Mouse (Mus musculus) spleen, postnatal 36 days (tissue): ENCODE data around the gene Btbd35f13.
"Not testable (repeated sequence)": the region's sequence is repeated elsewhere in the genome, so short reads cannot be mapped to it uniquely, and the experiment has no call there.

ENCODE experiments used
- DNase-seq, 2 experiments: peaks; one replicate each; pipeline ENCODE4 v3.0.0; 2022; ENCODE audit warnings: low spot score in 2 of 2, mixed read lengths in 1 of 2

The Btbd35f13 gene

DNA sequence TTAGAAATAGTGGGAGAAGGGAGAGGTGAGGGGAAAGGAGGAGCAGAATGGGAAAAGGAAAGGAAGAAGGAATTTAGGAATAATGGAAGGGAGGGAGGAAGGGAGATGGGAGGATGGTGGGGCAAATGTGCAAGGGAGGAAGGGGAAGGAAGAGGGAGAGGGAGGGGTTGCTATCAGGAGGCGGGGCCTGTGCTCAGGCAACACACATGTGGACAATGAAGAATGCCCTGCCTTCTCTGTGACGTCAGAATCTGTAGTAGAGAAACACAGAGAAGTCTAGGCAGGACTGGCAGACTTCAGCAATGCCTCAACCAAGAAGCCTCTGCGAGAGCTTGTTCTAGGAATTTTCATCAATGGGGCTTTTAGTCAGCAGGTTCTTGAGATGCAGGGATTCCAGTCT is at the start of gene Btbd35f13:
Gene Btbd35f13, plus strand, starts transcription at position 301 of the 400 bp plus-strand sequence.
- not testable (repeated sequence) for DNase-seq

DNA sequence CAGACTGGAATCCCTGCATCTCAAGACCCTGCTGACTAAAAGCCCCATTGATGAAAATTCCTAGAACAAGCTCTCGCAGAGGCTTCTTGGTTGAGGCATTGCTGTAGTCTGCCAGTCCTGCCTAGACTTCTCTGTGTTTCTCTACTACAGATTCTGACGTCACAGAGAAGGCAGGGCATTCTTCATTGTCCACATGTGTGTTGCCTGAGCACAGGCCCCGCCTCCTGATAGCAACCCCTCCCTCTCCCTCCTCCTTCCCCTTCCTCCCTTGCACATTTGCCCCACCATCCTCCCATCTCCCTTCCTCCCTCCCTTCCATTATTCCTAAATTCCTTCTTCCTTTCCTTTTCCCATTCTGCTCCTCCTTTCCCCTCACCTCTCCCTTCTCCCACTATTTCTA is 45.3 kb downstream of the Btbd35f13 start, which contains the start of gene Btbd35f14:
Gene Btbd35f14, minus strand, starts transcription at position 101 of the 400 bp plus-strand sequence.
- not testable (repeated sequence) for DNase-seq
